Mouse (Mus musculus) midbrain, embryonic 16.5 days (tissue): ENCODE data around the gene Nxnl1. TPM values are rescaled to one million over a fixed set of nuclear protein-coding genes. Genes with fewer than 3 reads are reported as not detected.

Experiments used
- ATAC-seq: fragments of 200-750 bp; cut with Nextera tagmentation; 2 replicates; pipeline ENCODE4 v1.8.0; 2017; ENCODE audit warnings: moderate TSS enrichment
- H3K27ac ChIP-seq: fragments of 300-500 bp; sonication (generic); 2 replicates; pipeline ENCODE4 v1.5.1; 2014; ENCODE audit warnings: mild to moderate bottlenecking, low read length, mixed read lengths
- H3K27me3 ChIP-seq: fragments of 300-500 bp; sonication (generic); 2 replicates; pipeline ENCODE4 v1.6.1; 2014; ENCODE audit warnings: low read depth, low read length, mixed read lengths; ENCODE audit not compliant: control insufficient read depth, insufficient read depth
- H3K36me3 ChIP-seq: fragments of 300-500 bp; sonication (generic); 2 replicates; pipeline ENCODE4 v1.6.1; 2014; ENCODE audit warnings: mild to moderate bottlenecking, low read length, moderate library complexity, mixed read lengths; ENCODE audit not compliant: control insufficient read depth, insufficient read depth
- H3K4me1 ChIP-seq: fragments of 300-500 bp; sonication (generic); 2 replicates; pipeline ENCODE4 v1.6.1; 2014; ENCODE audit warnings: mild to moderate bottlenecking, low read length, mixed read lengths; ENCODE audit not compliant: control insufficient read depth, insufficient read depth
- H3K4me2 ChIP-seq: fragments of 300-500 bp; sonication (generic); 2 replicates; pipeline ENCODE4 v1.6.1; 2014; ENCODE audit warnings: mild to moderate bottlenecking, low read length, mixed read lengths
- H3K4me3 ChIP-seq: fragments of 300-500 bp; sonication (generic); 2 replicates; pipeline ENCODE4 v1.5.1; 2014; ENCODE audit warnings: low read depth, mild to moderate bottlenecking, low read length, moderate library complexity, mixed read lengths
- H3K9ac ChIP-seq: fragments of 300-500 bp; sonication (generic); 2 replicates; pipeline ENCODE4 v1.6.1; 2014; ENCODE audit warnings: low read depth, low read length, mixed read lengths
- H3K9me3 ChIP-seq: fragments of 300-500 bp; sonication (generic); replicated peaks from 2 replicates; pipeline ENCODE4 v1.6.1; 2014; ENCODE audit warnings: mild to moderate bottlenecking, low read length, mixed read lengths; ENCODE audit not compliant: control insufficient read depth, poor library complexity, severe bottlenecking
- WGBS: fragments of 180-500 bp; shearing (Covaris S2); extraction: QIAGEN DNeasy Blood & Tissue Kit; methylation state at CpG from one replicate; pipeline ENCODE4 v1.1.7; 2014; 5-methylcytosine and 5-hydroxymethylcytosine counted together
- polyA plus RNA-seq: library from polyadenylated mRNA; unstranded; fragments of >200 nt; fragmentation: Nextera tagmentation; extraction: Ambion mirVana; gene quantifications from 2 replicates; pipeline ENCODE4 v1.2.1, GENCODE M21; 2015

Nxnl1 gene
- polyA plus RNA-seq, 1 experiment from 2014 or later: not detected

GRCm38 (mm10) chr8:71563992-71564391 is 2.4 kb downstream of the Nxnl1 start:
- Histone ChIP-seq H3K9me3 (no peaks in the 10 kb centered on the region), H3K36me3 (no peaks in the 10 kb centered on the region), H3K27me3 (peaks cover 43% of the 10 kb centered on the region), H3K4me2 (no peak overlapping the region), H3K4me1 (peaks cover 7% of the 10 kb centered on the region), H3K9ac (no peak overlapping the region), H3K4me3 (no peak overlapping the region), H3K27ac (no peak overlapping the region)
- WGBS: 91% methylated on average over 4 of the region's 4 CpGs
- no peak for ATAC-seq

- under 1% methylated on average over 33 of the region's 33 CpGs for WGBS
- Histone ChIP-seq H3K9ac (peak overlapping the region; percentile 55), H3K9me3 (no peaks in the 10 kb centered on the region), H3K36me3 (no peaks in the 10 kb centered on the region), H3K4me1 (peaks cover 13% of the 10 kb centered on the region), H3K4me3 (peak overlapping the region; percentile 28), H3K4me2 (peak overlapping the region; percentile 47), H3K27ac (no peak overlapping the region), H3K27me3 (peaks cover 55% of the 10 kb centered on the region)
- ATAC-seq: peak; percentile 46; the same call in 1 of the 2 replicates
These were observed 3.6 kb downstream of the Nxnl1 start for GRCm38 (mm10) chr8:71562751-71563150.

GRCm38 (mm10) chr8:71561401-71561800 is 5.0 kb downstream of the Nxnl1 start:
- WGBS: 3% methylated on average over 15 of the region's 15 CpGs

GRCm38 (mm10) chr8:71560765-71561164 is 5.6 kb downstream of the Nxnl1 start:
- Histone ChIP-seq H3K27me3 (peaks cover 67% of the 10 kb centered on the region), H3K9me3 (no peaks in the 10 kb centered on the region), H3K36me3 (no peaks in the 10 kb centered on the region), H3K27ac (no peak overlapping the region), H3K4me2 (no peak overlapping the region), H3K4me1 (peaks cover 13% of the 10 kb centered on the region), H3K4me3 (no peak overlapping the region), H3K9ac (no peak overlapping the region)
- ATAC-seq: no peak
- 82% methylated on average over 5 of the region's 5 CpGs for WGBS

More at GRCm38 (mm10) chr8:71561401-71561800, 5.0 kb downstream of the Nxnl1 start:
- peaks cover 13% of the 10 kb centered on the region for H3K4me1 ChIP-seq
- ATAC-seq: 0 out of 2 replicates have a peak, but pooled peaks have one; percentile 22
- no peak overlapping the region for H3K4me3 ChIP-seq
- no peaks in the 10 kb centered on the region for H3K36me3 ChIP-seq
- no peak overlapping the region for H3K9ac ChIP-seq
- no peak overlapping the region for H3K27ac ChIP-seq
- peaks cover 65% of the 10 kb centered on the region for H3K27me3 ChIP-seq
- H3K9me3 ChIP-seq: no peaks in the 10 kb centered on the region
- no peak overlapping the region for H3K4me2 ChIP-seq

- Histone ChIP-seq H3K9me3 (no peaks in the 10 kb centered on the region), H3K4me2 (no peak overlapping the region), H3K27ac (no peak overlapping the region), H3K4me1 (peaks cover 13% of the 10 kb centered on the region), H3K9ac (no peak overlapping the region), H3K4me3 (no peak overlapping the region), H3K36me3 (no peaks in the 10 kb centered on the region), H3K27me3 (peaks cover 68% of the 10 kb centered on the region)
- 78% methylated on average over 3 of the region's 3 CpGs for WGBS
- ATAC-seq: no peak
These were observed 6.3 kb downstream of the Nxnl1 start for GRCm38 (mm10) chr8:71560071-71560470.

- peaks cover 69% of the 10 kb centered on the region for H3K27me3 ChIP-seq
- peak overlapping the region; percentile 39 for H3K4me2 ChIP-seq
- 2% methylated on average over 24 of the region's 24 CpGs for WGBS
- no peaks in the 10 kb centered on the region for H3K36me3 ChIP-seq
- peaks cover 13% of the 10 kb centered on the region for H3K4me1 ChIP-seq
- H3K4me3 ChIP-seq: 0 out of 2 replicates have a peak overlapping the region, but pooled peaks have one; percentile 20
- H3K9ac ChIP-seq: no peak overlapping the region
- no peaks in the 10 kb centered on the region for H3K9me3 ChIP-seq
- ATAC-seq: no peak
- no peak overlapping the region for H3K27ac ChIP-seq
These were observed 7.3 kb downstream of the Nxnl1 start for GRCm38 (mm10) chr8:71558958-71559690.

- Histone ChIP-seq H3K4me1 (peaks cover 13% of the 10 kb centered on the region), H3K27me3 (peaks cover 69% of the 10 kb centered on the region), H3K9ac (peak within 1 kb of the TSS; percentile 20; the same call in 1 of the 2 replicates), H3K27ac (no peak within 1 kb of the TSS), H3K4me3 (0 out of 2 replicates have a peak within 1 kb of the TSS, but pooled peaks have one; percentile 20), H3K4me2 (peak within 1 kb of the TSS; percentile 39), H3K36me3 (no peaks in the 10 kb centered on the region), H3K9me3 (no peaks in the 10 kb centered on the region)
- WGBS: 5% methylated on average over 70 of the region's 70 CpGs
- no peak for ATAC-seq
These were observed 8.1 kb downstream of the Nxnl1 start, which contains the start of gene Tmem221 for GRCm38 (mm10) chr8:71558071-71558957. TSS of gene Tmem221 (minus strand) at chr8:71558871.

GRCm38 (mm10) chr8:71554644-71555043 is 11.8 kb downstream of the Nxnl1 start:
- H3K4me2 ChIP-seq: no peak overlapping the region
- WGBS: 90% methylated on average over 2 of the region's 2 CpGs
- no peaks in the 10 kb centered on the region for H3K9me3 ChIP-seq

More at GRCm38 (mm10) chr8:71554644-71555043, 11.8 kb downstream of the Nxnl1 start:
- no peaks in the 10 kb centered on the region for H3K36me3 ChIP-seq
- no peak overlapping the region for H3K27ac ChIP-seq
- H3K4me1 ChIP-seq: peaks cover 8% of the 10 kb centered on the region
- no peak overlapping the region for H3K9ac ChIP-seq
- ATAC-seq: no peak
- peaks cover 39% of the 10 kb centered on the region for H3K27me3 ChIP-seq
- no peak overlapping the region for H3K4me3 ChIP-seq
